Mouse (Mus musculus): ENCODE results near the gene Rars. TPM values are rescaled to one million over a fixed set of nuclear protein-coding genes. Genes with fewer than 3 reads are reported as not detected.

Rars gene
- total RNA-seq (2023), result 59.6 TPM

GRCm38 (mm10) chr11:35834022-35834760 lies at the start of gene Rars:
Rars (minus strand) TSS chr11:35834506.

GRCm38 (mm10) chr11:35798874-35799273 lies 35.4 kb downstream of the Rars start, which contains the start of gene Fbll1:
Fbll1 (minus strand) TSS chr11:35798884.

GRCm38 (mm10) chr11:35769188-35769745 lies 65.0 kb downstream of the Rars start, which contains the start of gene Pank3:
Pank3 (plus strand) TSS chr11:35769484.

Other genes starting within 250 kb of the Rars start
- gene Pank3, start 65.0 kb downstream of the Rars start, total RNA-seq (2023), result 19.1 TPM
- gene Fbll1, start 35.6 kb downstream of the Rars start, total RNA-seq (2023), result not detected
- 0.80 TPM for gene Wwc1, start 146.0 kb upstream of the Rars start, total RNA-seq (2023)